ENCODE assay signal across 17 mouse cellular contexts in the genomic region with DNA sequence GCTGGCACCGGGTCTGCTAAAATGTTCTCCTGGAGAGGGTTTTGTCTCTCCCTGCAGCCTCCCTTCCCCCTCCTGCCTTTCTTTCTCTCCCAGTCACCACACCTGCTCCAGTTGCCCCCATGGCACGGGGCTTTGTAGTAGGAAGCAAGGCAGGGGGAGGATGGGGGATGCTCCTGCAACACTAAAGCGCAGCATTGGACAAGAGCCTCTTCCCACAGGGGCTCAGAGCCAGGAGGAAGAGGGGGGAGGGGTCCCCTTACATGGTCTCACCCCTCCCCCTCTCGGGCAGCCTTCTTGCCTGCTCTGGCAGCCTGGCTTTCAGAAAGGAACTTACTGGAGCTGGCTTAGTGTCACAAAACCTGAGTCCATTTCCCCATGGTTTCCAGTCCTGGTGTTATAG. TPM values are rescaled to one million over a fixed set of nuclear protein-coding genes. Genes with fewer than 3 reads are reported as not detected.
DNase-seq lines count a peak whose midpoint lies in the region; ATAC-seq lines count a peak whose summit lies in the region.
"Had no signal": no experiment of that assay in that cellular context is flagged by ENCODE, and none has a peak within 500 bp of the region (broad histone marks: within the 10 kb centered on the region; RNA-seq: fewer than 3 reads in every experiment).

No protein-coding gene starts in this region.

- peak overlapping the region; percentile 21; the same call in 1 of the 2 replicates for H3K9ac ChIP-seq in forebrain, embryonic 14.5 days (ENCODE audit: low read length)
- no peak overlapping the region for H3K9ac ChIP-seq in midbrain, embryonic 11.5 days (ENCODE audit: low read length)
- H3K9ac ChIP-seq: liver, embryonic 13.5 days; stomach, embryonic 15.5 days had no signal

- peak; percentile 21 for DNase-seq in embryo, embryonic 11 days
- DNase-seq in embryo, embryonic 10 days (ENCODE audit: low spot score) = no peak
- DNase-seq in ES-CJ7 (ENCODE audit: low read depth, low spot score) = peak; percentile 5
- DNase-seq in forebrain, embryonic 14.5 days (ENCODE audit: low spot score) = peak; percentile 60
- no peak for DNase-seq in midbrain, embryonic 11.5 days (ENCODE audit: low spot score, missing footprints)
- no peak for DNase-seq in spleen, adult 12 weeks (ENCODE audit: low spot score)
- DNase-seq in testis, postnatal 10 days (ENCODE audit: low spot score) = no peak
- DNase-seq in urinary bladder, postnatal 4 days (ENCODE audit: low spot score in 2 of 2) = no peak
- DNase-seq: adrenal gland, adult 8-10 months; heart, postnatal 14 days; kidney, postnatal 36 days; liver, embryonic 13.5 days; lung, postnatal 4 days; thymus, postnatal 36 days had no signal

- H3K27ac ChIP-seq in forebrain, embryonic 14.5 days (ENCODE audit: low read depth, low read length) = 0 out of 2 replicates have a peak overlapping the region, but pooled peaks have one; percentile 15
- H3K27ac ChIP-seq in midbrain, embryonic 11.5 days (ENCODE audit: low read depth, low read length) = no peak overlapping the region
- H3K27ac ChIP-seq: limb, embryonic 10.5 days; liver, embryonic 13.5 days; stomach, embryonic 15.5 days had no signal

- peaks cover 56% of the 10 kb centered on the region; the same call in 1 of the 2 replicates for H3K36me3 ChIP-seq in forebrain, embryonic 14.5 days (ENCODE audit: control insufficient read depth, insufficient read depth, low read length)
- H3K36me3 ChIP-seq in midbrain, embryonic 11.5 days (ENCODE audit: control insufficient read depth, insufficient read depth, low read length) = peaks cover 3% of the 10 kb centered on the region

- H3K9me3 ChIP-seq in forebrain, embryonic 14.5 days (replicated peaks; ENCODE audit: control insufficient read depth, low read length) = no peaks in the 10 kb centered on the region
- H3K9me3 ChIP-seq in midbrain, embryonic 11.5 days (ENCODE audit: control insufficient read depth, low read length) = no peaks in the 10 kb centered on the region
- H3K9me3 ChIP-seq: limb, embryonic 10.5 days; liver, embryonic 13.5 days; stomach, embryonic 15.5 days had no signal

- no peak overlapping the region for H3K4me2 ChIP-seq in forebrain, embryonic 14.5 days (ENCODE audit: low read length)
- no peak overlapping the region for H3K4me2 ChIP-seq in midbrain, embryonic 11.5 days
- H3K4me2 ChIP-seq: liver, embryonic 13.5 days; stomach, embryonic 15.5 days had no signal

- 28% methylated on average over 4 of the region's 4 CpGs for WGBS in forebrain, embryonic 14.5 days
- 40% methylated on average over 4 of the region's 4 CpGs for WGBS in midbrain, embryonic 11.5 days

- H3K27me3 ChIP-seq in forebrain, embryonic 14.5 days (replicated peaks; ENCODE audit: control insufficient read depth, insufficient read depth, low read length) = no peaks in the 10 kb centered on the region
- H3K27me3 ChIP-seq in midbrain, embryonic 11.5 days (ENCODE audit: control insufficient read depth, insufficient read depth, low read length) = no peaks in the 10 kb centered on the region
- H3K27me3 ChIP-seq: liver, embryonic 13.5 days; stomach, embryonic 15.5 days had no signal

- peak; percentile 75 for ATAC-seq in forebrain, embryonic 14.5 days
- peak; percentile 69; the same call in 1 of the 2 replicates for ATAC-seq in midbrain, embryonic 11.5 days (ENCODE audit: low FRiP score)
- ATAC-seq: intestine, embryonic 16.5 days had no signal

- H3K4me3 ChIP-seq in forebrain, embryonic 14.5 days (ENCODE audit: low read depth, low read length) = no peak overlapping the region
- no peak overlapping the region for H3K4me3 ChIP-seq in midbrain, embryonic 11.5 days (ENCODE audit: low read depth, low read length)
- H3K4me3 ChIP-seq: limb, embryonic 10.5 days; liver, embryonic 13.5 days; stomach, embryonic 15.5 days had no signal

- no peaks in the 10 kb centered on the region for H3K4me1 ChIP-seq in forebrain, embryonic 14.5 days (ENCODE audit: control insufficient read depth, insufficient read depth, low read length)
- no peaks in the 10 kb centered on the region for H3K4me1 ChIP-seq in midbrain, embryonic 11.5 days (ENCODE audit: control insufficient read depth, insufficient read depth, low read length)
- H3K4me1 ChIP-seq: limb, embryonic 10.5 days; liver, embryonic 13.5 days; stomach, embryonic 15.5 days had no signal

RNA-seq across cellular contexts. Expression of gene Bcorl1, which starts 44.8 kb away (rescaled TPM):
- polyA plus RNA-seq in forebrain, embryonic 14.5 days (2014; fragmentation: Nextera tagmentation; extraction: Ambion mirVana) = 4.7 and 6.6 TPM in 2 replicates
- 4.2 and 4.7 TPM in 2 replicates for polyA plus RNA-seq in midbrain, embryonic 11.5 days (2014; fragmentation: Nextera tagmentation; extraction: Ambion mirVana)

Comparison
In these comparisons a context has a peak if more than half of its experiments do, and no peak if none do; other contexts are left out.
1. DNase-seq: peak in embryo, embryonic 11 days (single experiment), ES-CJ7 (single experiment) and forebrain, embryonic 14.5 days (single experiment); none in embryo, embryonic 10 days (single experiment), midbrain, embryonic 11.5 days (single experiment), spleen, adult 12 weeks (single experiment), testis, postnatal 10 days (single experiment) and urinary bladder, postnatal 4 days (0 of 2).